Mouse (Mus musculus) liver, adult (tissue): Measurements from ENCODE around the gene Fbxl2.

Experiments
- GATA4 ChIP-seq: IDR thresholded peaks from 2 replicates; pipeline ENCODE4 v1.6.1; 2014; ENCODE audit warnings: mild to moderate bottlenecking, low read length; ENCODE audit not compliant: insufficient replicate concordance

Fbxl2 gene

DNA sequence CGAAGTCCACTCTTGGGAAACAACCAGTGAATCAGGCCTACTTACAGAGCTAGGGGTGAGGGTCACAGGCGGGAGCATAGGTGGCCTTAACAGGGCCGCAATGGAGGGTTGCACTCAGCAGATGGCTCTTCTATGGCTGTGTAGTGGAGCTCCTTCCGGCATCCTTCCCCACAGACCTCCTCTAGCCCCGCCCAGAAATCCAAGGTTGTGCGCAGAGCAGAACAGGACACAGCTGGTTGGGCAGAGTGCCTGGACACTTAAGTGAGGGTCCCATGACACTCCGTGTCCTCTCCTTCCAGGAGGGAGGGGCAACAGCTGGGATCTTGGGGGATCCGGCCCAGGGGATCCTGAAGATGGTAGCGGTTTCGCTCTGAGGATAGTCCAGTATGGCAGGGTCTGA is at the start of gene Fbxl2:
Fbxl2 (minus strand) TSS at position 164 of the 400 bp plus-strand sequence.
- TF ChIP-seq GATA4: no peak

DNA sequence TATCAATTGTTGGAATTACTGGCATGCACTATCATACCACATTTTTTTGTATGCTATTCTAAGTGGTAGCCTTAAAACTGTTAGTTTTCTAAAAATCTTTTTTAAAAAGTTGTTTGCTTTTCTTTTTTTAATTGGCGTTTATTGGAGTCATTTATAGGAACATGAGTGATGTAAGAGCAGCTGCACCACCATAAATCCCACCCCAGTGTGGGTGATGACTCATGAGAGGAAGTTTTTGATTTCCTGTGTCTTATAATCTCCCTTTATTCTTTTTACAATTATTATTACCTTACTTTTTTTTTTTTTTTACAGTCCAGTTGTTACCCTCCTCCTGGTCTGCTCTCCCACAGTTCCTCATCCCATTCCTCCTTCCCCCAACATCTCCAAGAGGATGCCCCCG is 48.9 kb upstream of the Fbxl2 start:
- TF ChIP-seq GATA4: no peak

DNA sequence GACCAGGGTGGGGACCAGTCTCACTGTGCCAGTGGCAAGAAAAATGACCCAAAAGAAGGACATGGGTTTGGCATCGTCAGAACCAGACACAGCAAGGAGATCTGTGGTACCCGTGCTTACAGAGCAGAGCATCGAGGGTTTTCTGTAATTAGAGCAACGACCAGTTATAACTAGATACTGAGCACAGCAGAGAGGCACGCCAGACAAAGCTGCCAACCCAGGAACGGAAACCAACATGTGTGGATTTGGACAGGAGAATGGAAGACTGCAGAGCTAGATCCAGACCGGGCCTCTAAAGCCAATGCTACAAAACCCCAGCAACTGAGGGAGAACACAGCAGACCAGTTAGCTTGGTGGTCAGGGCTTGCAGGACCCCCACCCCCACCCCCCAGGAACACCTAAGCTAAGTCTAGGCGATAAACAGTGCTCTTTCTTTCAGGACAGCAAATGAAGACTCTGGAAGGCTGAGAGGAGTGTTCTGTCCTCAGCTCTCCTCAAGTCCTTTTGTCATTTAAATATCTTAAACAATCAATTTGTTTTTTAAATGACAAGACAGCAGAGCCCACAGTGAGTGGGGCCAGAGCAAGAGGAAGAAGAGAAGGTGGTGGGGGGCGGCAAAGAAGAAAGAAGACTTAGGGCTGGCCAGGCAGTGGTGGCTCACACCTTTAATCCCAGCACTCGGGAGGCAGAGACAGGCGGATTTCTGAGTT is 41.3 kb upstream of the Fbxl2 start:
- no peak for TF ChIP-seq GATA4

DNA sequence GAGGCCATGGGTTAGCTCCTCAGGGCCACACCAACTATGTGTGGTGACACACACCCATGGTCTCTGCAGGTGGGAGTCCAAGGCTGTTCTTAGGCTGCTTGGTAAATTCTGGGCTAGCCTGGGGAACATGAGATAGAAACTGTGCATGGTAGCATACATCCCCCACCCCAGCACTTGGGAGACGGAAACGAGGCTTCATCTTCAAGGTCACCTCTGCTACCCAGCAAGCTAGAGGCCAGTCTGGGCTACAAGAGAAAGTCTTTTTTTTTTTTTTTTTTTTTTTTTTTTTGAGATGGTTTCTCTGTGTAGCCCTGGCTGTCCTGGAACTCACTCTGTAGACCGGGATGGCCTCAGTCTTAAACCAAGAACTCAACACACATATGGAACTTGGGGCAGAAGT is 40.4 kb upstream of the Fbxl2 start:
- TF ChIP-seq GATA4: no peak

DNA sequence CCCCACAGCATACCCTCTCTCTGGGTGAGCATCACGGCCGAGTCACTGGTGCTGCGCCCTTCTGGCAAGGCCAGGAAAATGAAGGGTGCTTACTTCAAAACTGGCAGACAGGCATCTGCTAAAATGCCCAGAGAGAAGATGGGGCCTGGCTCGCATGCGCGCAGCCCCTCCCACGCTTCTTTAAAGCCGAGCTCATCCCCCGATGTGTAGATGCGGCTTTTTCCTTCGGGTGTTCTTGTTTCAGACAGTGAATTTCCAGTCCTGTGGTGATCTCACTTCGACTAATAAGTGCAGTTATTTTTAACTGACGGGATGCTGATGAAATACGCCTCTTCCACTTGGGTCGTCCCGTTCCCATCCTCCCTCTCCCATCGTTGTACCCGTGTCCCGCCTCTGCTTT is 27.7 kb upstream of the Fbxl2 start:
- no peak for TF ChIP-seq GATA4

DNA sequence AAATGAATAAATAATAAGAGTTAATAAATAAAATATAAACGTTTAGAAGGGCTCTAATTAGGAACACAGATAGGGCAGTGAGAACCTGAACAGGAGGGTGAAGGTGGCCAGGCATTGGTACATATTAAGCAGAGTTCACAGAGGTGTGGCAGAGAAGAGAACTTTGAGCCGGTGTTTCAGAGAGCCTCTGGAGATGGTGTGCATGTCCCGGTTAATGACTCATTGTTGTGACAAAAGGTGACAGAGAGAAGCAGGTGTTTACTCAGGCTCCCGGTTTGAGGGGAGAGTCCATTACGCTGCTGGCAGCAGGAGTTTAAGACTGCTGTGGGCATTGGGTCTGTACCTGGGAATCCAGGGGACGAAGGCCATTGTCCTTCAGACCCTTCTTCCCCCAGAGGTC is 23.4 kb upstream of the Fbxl2 start:
- TF ChIP-seq GATA4: no peak

DNA sequence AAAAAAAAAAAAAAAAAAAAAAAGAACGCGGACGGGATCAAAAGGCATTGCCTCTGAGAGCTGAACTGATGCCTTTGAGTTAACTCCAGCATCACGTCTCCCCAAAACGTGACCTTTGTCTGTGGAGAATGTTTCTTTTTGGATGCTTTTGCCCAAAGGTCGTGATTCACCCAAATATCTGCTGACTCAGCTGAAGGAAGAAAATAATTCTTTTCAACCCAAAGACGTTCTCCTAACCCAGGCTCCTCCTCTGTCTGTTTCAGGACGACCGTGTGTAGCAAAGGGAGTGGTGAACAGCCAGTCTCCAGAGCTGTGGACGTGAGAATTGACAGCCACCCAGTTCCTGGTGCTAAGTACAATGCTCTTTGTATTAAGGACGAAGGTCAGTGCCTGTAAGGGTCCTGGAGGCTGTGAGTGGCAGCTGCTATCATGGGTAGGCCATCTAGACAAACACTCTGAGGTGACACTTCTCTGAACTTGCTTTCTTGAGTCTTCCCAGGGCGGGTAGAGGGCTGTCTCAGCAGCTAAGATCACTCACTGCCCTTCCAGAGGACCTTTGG is 22.6 kb upstream of the Fbxl2 start:
- no peak for TF ChIP-seq GATA4

DNA sequence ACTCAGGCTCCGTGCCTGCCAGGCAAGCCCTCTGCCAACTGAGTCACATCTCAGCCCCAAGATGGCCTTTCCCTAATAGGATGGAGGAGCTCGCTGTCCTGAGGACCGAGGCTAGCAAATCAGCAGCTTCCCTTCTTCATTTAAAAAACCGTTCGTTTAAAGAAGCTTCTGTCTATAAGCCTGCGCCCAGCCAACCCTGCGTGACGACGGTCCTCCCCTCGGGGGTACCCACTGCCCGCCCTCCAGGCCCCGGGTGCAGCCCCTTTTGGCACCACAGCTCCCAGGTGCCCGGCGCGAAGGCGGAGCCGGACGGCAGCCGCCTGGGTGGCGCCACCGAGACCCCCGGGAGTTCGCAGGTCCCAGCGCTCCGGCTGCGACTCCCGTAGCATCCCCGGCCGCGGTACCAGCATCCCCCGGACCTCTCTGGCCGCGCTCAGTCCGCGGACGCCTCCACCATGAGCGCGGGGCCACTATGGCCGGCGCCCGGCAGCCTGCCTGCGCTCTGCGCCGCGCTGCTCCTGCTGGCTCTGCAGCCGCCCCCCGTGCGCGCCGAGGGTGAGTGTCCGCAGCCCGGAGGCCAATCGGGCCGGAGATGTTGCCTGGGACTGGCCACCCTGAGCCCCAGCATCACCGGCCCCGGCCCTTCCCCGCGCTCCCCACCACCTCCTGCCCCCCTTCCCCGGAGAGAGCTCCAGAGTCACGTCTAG is 11.3 kb upstream of the Fbxl2 start, which contains the start of gene Susd5:
Susd5 (plus strand) TSS at position 51 of the 707 bp plus-strand sequence.
- no peak for TF ChIP-seq GATA4

DNA sequence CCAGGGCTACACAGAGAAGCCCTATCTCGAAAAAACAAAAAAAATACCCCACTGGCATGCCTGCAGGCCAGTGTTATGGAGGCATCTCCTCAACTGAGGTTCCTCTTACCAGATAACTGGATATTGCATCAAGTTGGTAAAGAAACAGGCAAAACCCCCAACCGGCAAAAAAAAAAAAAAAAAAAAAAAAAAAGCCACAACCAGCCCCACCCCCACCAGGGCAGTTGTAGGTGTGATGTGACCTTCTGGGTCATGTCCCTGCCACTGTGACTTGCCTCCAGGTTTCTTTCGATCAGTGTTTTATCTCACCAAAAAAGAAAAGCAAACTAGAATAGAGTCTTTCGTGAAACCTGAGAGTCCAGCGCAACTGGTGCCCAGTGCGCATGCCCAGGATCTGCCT is 6.9 kb upstream of the Fbxl2 start:
- TF ChIP-seq GATA4: no peak

DNA sequence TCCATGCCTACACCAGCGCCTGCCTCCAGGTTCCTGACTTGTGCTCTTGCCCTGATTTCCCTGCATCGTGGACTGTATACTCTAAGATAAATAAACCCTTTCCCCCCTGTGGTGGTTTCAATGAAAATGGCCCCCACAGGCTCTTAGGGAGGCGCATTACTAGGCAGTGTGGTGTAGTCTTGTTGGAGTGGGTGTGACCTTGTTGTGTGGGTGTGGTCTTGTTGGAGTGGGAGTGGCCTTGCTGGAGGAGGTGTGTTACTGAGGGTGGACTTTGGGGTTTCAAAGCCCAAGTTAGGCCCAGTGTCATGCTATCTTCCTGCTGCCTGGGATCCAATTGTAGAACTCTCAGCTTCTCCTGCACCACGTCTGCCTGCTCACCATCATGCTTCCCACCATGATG is 6.0 kb upstream of the Fbxl2 start:
- no peak for TF ChIP-seq GATA4

DNA sequence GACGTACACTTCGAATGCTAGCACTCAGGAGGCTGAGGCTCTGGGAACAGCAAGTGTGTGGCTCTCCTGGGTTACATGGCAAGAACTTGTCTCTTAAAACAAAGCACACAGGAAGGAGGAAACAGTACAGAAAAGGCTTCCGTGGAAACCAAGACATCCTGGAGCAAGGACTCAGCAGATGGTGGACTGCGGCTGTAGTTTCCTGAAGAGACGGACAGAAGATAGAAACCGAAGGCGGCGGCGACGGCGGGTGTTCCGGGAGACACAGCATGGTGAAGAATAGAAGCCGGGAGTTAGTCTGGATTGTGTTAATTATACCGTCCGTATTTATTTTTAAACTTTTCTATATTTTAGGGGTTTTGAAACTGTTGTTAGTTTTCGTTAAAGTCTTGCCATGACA is 4.8 kb upstream of the Fbxl2 start:
- TF ChIP-seq GATA4: no peak

DNA sequence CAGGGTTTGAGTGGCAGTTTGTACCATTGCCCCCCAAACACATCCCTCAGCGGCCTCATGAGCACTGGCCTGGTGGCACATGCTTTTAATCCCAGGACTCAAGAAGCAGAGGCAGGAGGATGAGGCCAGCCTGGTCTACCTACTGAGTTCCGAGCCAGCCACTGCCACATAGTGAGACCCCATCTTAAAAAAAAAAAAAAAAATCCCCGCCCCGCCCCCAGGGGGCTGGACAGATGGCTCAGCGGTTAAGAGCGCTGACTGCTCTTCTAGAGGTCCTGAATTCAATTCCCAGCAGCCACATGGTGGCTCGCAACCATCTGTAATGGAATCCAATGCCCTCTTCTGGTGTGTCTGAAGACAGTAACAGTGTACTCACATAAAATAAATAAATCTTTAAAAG is 4.1 kb upstream of the Fbxl2 start:
- TF ChIP-seq GATA4: no peak

DNA sequence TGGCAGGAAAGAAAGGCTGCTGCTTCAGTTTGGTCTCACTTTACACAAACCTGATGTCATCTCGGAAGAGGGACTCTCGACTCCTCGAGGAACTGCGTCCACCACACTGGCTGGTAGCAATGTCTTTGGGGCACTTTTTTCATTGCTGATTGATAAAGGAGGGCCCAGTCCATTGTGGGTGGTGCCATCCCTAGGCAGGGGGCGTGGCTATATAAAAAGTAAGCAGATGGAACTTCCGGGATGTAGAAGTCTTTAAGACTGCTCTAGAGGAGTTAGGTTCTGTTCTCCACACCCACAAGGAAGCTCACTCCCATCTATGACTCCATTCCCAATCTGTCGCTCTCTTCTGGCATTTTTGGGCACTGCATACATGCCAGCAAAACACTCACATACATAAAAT is 685 bp upstream of the Fbxl2 start:
- no peak for TF ChIP-seq GATA4

DNA sequence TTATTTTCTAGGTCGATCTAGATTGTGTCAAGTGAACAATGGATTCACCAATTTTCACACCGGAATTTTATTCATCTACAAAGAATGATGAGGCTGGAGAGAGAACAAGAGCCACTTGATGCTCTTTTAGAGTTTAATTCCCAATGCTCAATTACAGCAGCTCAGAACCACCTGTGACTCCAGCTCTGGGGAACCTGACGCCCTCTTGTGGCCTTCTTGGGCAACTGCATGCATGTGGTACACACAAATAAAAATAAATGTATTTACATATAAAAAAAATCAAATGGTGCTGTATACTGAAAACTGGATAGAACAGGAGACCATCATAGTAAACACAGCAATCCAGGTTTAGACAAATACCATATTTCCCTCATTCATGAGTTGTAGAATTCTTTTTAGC is 1.5 kb downstream of the Fbxl2 start:
- TF ChIP-seq GATA4: no peak

DNA sequence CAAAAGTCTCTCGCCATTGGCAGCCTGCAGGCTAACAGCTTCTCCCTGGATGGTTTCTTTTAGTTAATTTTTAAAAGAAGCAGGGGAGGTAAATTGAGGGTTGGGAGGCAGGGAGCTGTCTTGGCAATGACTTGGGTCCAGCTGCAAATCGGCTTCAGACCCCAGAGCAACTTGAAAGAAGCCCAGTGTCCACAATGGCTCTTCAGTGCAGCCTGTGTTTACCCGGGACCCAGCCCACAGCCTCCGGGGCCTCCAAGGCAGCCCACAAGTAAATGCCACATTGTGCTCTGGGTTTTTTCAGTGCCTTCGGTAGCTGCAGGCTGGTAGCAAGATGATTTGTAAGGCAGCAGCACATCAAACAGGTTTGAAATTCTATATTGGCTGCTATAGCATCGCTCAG is 3.5 kb downstream of the Fbxl2 start:
- no peak for TF ChIP-seq GATA4

DNA sequence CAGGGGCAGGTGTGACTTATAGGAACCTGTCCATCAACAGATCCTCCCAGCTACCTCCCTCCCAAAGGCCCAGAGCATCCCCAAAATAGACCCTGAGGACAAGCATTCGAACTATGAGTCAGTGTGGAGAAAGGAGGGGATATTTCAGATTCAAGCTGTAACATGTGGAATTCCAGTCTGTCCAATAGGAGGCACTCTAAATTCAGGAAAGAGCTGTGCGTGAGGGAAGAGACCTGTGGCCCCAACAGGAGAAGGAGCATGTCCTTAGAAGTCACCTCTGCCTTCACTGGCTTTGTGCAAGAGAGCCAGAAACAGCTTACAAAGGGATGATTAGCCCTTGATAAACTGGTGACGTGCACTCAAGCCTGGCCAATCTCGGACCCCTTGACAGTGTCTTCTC is 5.0 kb downstream of the Fbxl2 start:
- no peak for TF ChIP-seq GATA4
